Mouse (Mus musculus): ENCODE data around the gene Glt8d2. TPM values are rescaled to one million over a fixed set of nuclear protein-coding genes. Genes with fewer than 3 reads are reported as not detected.

Gene Glt8d2
- 7.6 and 8.8 TPM in 2 replicates for polyA plus RNA-seq (2012; rRNA removed)

- DNase-seq (ENCODE audit: low read depth), result no peak
Observed at GRCm38 (mm10) chr10:82690494-82690893, at the start of gene Glt8d2. Glt8d2 (minus strand) TSS chr10:82690650.

DNA sequence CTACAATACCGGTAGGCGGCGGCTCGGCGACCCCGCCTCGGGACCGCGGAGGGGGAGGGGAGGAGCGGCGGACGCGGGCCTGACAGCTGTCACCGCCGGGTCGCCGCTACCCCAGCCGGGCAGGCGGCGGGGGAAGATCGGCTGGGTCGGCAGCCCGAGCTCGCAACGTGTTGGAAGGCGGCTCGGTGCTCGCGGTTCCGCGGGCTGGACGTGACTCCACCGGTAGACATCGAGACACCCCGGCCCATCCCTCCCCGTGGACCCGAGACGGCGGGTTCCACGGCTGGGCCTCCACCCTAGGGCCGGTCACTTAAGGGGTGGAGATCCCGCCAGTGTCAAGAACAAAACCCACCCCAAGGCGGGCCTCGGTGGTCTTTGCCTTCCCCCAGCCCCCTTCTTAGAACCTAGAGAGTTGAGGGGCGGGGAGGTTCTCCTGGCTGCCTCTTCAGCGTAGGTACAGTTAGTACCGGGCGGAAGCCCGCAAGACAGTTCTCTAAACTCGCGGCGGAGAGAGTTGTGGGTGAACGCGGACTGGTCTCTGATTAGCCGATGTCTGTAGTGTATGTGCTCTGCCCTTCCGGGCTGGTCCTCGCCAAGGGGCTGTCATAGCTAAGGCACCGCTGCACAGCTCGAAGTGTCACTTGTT, 9.0 kb upstream of the Glt8d2 start:
- DNase-seq (ENCODE audit: low read depth), result no peak

- DNase-seq (ENCODE audit: low read depth), result no peak
Observed at GRCm38 (mm10) chr10:82698712-82699261, 8.3 kb upstream of the Glt8d2 start.

GRCm38 (mm10) chr10:82697305-82697898, 7.0 kb upstream of the Glt8d2 start:
- DNase-seq (ENCODE audit: low read depth), result peak; percentile 66

DNA sequence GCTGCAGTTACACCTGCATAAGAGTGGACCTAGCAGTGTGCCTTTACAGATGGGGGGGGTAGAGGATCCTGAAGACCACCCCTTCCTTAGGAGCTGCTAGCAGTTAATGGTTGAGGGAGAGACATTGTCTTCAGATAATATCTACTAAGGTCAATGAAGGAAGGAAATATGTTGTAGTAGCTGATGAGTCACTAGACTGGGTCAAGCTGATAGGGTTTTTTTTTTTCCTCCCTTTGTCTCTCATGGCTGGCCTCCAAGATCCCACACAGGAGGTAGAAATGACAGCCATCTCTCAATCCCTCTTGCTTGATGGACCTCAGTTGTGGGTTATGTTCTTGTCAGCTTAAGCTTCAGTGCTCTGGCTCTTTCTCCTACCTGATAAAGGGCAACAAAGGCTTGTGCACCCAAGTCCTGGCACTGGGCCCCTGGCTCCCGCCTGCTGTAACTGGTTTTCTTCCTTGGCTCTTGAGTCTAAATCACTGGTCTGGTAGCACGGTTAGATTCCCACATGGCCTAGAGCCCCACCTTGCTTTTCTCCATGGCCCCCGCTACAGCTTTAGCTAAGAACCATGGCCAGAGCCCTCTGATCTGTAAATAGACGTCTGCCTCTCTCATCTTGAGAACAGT, 6.1 kb upstream of the Glt8d2 start:
- DNase-seq (ENCODE audit: low read depth), result no peak

DNA sequence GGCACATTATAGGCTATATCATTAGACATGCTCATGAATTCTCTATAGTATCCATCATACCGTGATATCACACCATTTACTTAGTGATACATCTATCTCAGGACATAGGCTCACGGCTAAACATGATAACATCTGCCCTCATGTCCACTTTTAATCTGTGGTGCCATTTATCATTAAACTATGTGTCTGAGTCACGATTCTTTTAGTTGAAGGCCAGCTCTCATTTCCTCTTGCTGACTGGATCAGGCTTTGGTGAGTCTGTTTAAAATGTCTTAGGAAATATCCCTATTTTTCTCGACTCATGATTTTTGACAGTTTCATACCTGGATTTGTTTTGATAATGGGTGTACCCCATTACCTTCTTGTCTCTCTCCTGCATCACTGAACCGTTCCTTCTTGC, 5.5 kb upstream of the Glt8d2 start, which contains the start of gene Hcfc2:
Gene Hcfc2 (plus strand): TSS at position 205 of the 400 bp plus-strand sequence.
- no peak for DNase-seq (ENCODE audit: low read depth)

GRCm38 (mm10) chr10:82689681-82690211, 704 bp downstream of the Glt8d2 start:
- no peak for DNase-seq (ENCODE audit: low read depth)

DNA sequence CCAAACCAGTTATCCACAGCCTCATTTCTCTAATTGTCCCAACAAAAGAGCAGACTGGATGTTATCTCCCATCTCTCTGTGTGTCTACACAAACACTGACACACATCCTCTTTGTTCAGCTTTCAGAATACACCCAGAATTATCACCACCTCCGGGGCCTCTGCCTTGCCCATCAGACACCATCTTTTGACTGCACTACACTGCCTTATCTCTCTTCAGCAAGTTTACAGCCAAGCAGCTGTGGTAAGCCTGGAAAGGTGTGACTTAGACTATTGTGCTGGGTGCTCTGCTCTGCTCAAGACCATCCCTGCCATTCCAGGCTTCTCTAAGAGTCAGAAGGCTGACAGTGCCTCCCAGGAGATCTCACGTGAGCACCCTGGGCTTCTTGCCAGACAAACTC, 5.0 kb downstream of the Glt8d2 start:
- DNase-seq (ENCODE audit: low read depth), result no peak

DNA sequence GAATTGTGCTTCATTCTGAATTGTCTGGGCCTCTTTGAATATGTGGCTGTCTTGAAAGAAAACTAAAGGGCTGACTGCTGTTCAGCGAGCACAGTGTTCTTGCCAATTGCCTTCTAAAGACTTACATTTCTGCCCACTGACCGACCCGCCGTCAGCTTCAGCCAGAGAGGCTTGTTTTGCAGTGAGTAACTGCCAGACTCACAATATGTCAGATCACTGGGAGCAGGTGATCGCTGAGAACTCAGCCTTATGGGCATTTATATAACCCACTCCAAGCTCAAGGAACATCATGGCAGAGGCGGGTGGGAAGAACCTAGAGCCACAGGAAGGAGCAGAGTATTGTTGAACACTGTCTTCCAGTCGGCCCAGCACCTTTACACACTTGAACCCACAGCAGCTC, 8.8 kb downstream of the Glt8d2 start:
- no peak for DNase-seq (ENCODE audit: low read depth)

- no peak for DNase-seq (ENCODE audit: low read depth)
Observed at GRCm38 (mm10) chr10:82680769-82681168, 9.7 kb downstream of the Glt8d2 start.

DNA sequence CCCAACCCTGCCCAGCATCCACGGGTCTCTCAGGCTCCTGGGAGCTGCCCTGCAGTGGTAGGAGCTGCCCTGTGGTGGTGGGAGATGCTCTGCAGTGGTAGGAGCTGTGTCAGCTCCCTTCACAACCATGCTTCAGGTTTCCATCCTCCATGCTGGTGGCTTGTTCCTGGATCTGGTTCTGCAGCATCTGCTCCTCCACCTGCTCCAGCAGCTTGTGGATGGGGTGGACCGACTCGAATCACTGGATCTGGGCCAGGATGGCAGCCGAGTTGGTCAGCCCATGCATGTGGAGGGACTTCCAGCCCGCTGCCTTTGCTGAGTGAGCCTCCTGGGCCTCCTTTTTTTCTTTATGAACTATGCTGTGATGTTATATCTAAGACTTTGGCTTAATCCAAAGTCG, 13.5 kb downstream of the Glt8d2 start:
- no peak for DNase-seq (ENCODE audit: low read depth)

DNA sequence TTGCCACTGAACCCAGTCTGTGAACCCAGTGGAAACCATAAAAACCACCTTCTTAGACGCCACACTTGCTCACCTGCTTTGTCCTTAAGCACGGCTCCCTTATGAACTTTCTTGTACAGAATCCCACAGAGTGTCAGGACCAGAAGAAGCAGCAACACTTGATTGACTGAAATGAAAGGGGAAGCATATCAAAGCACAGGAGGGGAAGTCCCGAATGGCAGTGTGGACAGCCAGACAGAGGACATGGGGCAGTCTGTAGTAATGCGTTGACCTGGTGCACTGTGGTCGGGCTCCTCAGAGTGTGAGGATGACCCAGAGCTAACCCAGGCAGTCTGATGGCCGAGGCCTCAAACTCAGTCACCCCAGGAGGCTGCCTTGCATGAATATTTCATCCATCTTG, 20.2 kb downstream of the Glt8d2 start:
- no peak for DNase-seq (ENCODE audit: low read depth)

DNA sequence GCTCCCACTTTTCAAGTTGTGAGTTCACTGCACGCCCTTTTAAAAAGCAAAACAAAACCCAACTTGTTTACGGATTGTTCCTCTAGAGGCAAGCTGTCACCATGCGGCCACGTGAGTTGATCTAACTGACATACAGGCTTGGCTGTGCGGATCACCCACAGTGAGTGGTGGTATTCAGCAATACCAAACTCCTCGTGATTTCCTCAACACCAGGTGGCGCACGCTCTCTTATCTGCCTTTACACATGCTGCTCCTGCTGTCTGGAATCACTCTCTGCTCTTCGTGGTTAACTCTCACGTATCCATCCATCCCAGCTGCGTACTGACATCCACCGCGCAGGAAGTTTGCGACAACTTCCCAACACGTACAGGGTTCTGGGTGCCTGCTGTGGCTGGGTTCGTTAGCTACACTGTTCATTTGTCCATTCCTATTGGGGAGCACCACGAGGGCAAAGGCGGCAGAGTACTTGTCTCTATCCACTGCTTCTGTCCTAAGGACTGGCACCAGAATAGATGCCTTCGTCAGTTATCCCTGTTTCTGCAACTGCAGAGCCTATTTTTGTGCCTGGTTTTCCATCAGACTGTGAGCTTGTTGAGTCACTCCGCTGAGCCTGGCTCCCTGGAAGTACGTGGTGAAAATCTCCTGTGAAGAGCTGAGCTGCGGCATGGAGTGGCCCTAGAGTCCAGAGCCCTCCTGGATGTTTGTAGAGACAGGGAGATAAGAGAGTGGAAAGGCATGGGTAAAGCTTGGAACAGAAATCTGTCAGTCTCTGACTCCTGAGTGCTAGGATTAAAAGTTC, 23.8 kb downstream of the Glt8d2 start:
- peak; percentile 19 for DNase-seq (ENCODE audit: low read depth)

DNA sequence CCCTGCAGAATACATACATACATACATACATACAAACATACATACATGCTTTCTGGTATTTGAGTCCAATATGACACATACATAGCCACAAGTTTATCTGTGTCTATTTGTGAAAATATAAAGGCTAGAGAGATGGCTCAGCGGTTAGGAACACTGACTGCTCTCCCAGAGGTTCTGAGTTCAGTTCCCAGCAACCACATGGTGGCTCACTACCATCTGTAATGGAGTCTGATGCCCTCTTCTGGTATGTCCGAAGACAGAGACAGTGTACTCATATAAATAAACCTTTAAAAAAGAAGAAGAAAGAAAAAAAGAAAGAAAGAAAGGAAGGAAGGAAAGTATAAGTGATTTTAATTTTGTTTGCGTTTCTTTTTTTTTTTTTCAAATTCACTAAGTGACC, 24.5 kb downstream of the Glt8d2 start:
- DNase-seq (ENCODE audit: low read depth), result no peak

DNA sequence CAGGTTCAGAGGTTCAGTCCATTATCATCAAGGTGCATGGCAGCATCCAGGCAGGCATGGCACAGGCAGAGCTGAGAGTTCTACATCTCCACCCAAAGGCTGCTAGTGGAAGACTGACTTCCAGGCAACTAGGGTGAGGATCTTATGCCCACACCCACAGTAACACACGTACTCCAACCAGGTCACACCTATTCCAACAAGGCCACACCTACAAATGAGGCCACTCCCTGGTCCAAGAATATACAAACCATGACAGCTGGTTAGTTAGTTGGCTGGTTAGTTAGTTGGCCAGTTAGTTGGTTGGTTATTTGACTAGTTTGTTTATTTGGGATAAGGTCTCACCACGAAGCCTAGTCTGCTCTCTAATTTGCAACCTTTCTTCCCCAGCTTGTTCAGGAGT, 27.2 kb downstream of the Glt8d2 start:
- no peak for DNase-seq (ENCODE audit: low read depth)

DNA sequence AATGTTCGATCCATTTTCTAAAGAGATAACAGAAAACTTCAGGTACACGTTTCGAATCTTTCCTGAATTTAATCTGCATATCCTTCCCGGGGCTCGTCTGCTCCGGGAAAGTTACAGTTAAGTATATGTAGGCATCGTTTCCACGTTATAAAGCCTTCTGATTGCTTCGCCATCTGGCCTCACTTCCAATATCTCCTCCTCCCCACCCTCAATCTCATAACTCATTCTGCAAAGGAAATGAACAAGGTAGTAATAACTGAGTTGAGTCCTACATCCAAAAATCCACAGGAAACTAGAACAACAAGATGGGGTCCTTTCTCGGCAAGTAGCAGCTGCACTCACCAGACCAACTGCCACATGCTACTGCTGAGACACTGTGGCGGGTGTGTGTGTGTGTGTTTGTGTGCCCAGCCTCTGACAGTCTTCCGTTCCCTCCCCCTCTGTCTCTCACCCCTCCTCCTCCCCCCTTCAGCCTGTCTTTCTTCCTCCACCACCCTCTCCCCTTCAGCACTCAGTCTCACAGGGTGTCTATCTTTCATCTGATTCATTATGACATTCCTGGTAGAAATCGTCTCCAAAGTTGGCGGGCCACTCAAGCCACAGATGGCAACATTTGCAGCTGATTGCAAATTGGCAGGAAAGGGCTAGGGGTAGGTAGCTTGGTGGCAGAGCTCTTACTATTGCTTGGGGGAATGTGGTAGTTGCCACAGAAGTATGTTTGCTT, 28.0 kb downstream of the Glt8d2 start:
- no peak for DNase-seq (ENCODE audit: low read depth)

GRCm38 (mm10) chr10:82661820-82662219, 28.6 kb downstream of the Glt8d2 start:
- DNase-seq (ENCODE audit: low read depth), result no peak

DNA sequence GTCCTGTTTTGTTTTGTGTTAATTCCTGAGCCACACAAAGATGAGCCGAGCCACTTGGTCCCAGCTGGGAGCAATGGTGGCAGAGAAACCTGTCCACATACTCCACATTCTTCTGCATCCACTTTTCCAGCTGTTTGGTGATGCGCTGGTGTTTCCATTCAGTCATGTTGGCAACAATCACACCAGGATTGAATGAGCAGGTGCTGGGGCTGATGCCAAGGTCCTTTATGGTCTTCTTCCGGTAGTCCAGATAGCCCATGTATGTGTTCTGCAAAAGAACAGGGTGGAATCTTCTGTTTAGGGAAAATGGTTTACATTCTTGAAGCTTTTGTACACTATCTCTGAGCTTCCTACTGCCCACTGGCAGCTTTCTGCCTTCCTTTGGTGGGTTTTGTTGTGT, 35.9 kb downstream of the Glt8d2 start:
- DNase-seq (ENCODE audit: low read depth), result no peak

GRCm38 (mm10) chr10:82652625-82653024, 37.8 kb downstream of the Glt8d2 start:
- no peak for DNase-seq (ENCODE audit: low read depth)

DNA sequence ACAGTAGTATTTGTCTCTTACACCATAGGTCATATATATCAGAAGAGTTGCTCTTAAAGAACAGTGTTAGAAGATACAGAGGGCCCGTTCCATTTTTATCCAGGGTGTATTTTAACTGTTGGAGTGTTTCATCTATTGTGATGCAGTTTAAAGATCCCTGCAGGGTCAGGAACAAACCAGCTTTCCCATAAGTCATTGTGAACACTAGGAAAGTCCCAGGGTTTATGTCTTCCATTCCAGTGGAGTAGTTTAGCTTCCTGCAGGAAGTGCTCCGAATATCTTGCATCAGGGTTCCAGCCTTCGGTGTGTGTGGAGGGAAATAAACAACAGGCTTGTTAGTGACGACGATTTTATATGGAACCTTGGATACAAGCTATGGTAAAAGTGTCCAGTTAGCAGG, 39.2 kb downstream of the Glt8d2 start:
- no peak for DNase-seq (ENCODE audit: low read depth)

- no peak for DNase-seq (ENCODE audit: low read depth)
Observed at GRCm38 (mm10) chr10:82647205-82647811, 43.1 kb downstream of the Glt8d2 start.

All from gonadal fat pad, adult 2 months (tissue).